ENCODE assay signal across 9 mouse cellular contexts in the genomic region with DNA sequence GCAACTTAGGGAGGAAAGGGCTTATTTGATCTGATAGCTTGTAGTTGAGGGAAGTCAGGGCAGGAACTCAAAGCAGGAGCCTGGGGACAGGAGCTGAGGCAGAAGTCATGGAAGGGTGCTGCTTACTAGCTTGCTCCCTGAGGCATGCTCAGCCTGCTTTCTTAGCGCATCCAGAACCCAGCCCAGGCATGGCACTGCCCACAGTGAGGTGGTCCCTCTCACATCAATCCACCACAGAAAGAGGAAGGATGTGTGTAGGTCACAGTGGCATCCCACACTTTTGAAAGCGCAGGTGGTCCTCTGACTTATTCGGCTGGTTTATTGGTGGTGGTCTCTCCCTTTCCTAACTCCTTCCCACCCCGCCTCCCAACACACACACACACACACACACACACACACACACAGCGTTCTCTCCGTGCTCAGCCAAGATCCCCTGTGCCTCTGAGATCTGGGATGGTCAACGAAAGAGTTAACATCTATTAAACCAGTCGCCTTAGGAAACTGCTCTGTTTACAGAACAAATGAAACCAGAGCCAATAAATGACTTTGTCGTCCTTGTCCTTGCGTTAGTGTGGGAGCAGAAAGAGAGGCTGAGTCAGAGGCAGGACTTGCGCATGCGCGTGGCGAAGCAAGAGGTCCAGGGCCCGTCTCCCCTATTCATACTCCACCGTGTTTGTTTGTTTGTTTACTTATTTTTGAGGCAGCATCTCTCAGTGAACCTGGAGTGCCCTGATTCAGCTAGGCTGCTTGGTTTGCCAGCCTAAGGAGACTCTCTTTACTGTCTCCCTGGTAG. TPM values are rescaled to one million over a fixed set of nuclear protein-coding genes. Genes with fewer than 3 reads are reported as not detected.
A peak's percentile ranks its signal among the peaks of the same experiment; 100 is the strongest.
DNase-seq lines count a peak whose midpoint lies in the region; ATAC-seq and TF ChIP-seq lines count a peak whose summit lies in the region.
"Had no signal": no experiment of that assay in that cellular context is flagged by ENCODE, and none has a peak within 500 bp of the region (broad histone marks: within the 10 kb centered on the region; RNA-seq: fewer than 3 reads in every experiment).

No protein-coding gene starts in this region.

- H3K4me2 ChIP-seq in liver, postnatal 0 days (ENCODE audit: low read depth, low read length): peak overlapping the region; percentile 38
- H3K4me2 ChIP-seq in embryonic facial prominence, embryonic 14.5 days (ENCODE audit: low read depth, low read length): peak overlapping the region; percentile 4; the same call in 1 of the 2 replicates

- 0 out of 2 replicates have a peak overlapping the region, but pooled peaks have one; percentile 39 for H3K27ac ChIP-seq in liver, postnatal 0 days (ENCODE audit: low read depth)
- H3K27ac ChIP-seq in embryonic facial prominence, embryonic 14.5 days (replicated peaks; ENCODE audit: low read depth, low read length): no peak overlapping the region
- no peak overlapping the region for H3K27ac ChIP-seq in left cerebral cortex, adult 2 months
- H3K27ac ChIP-seq: neural tube, embryonic 12.5 days had no signal

- H3K4me1 ChIP-seq in liver, postnatal 0 days (ENCODE audit: insufficient read depth): peaks cover 12% of the 10 kb centered on the region
- peaks cover 10% of the 10 kb centered on the region for H3K4me1 ChIP-seq in embryonic facial prominence, embryonic 14.5 days (ENCODE audit: control insufficient read depth, insufficient read depth, low read length)

- ATAC-seq in liver, postnatal 0 days: peak; percentile 54; the same call in 1 of the 2 replicates
- ATAC-seq in embryonic facial prominence, embryonic 14.5 days (ENCODE audit: low read depth): no peak
- ATAC-seq in activated CD4-positive, CD25-positive, alpha-beta regulatory T cell, adult 4 months: no peak

- H3K4me3 ChIP-seq in liver, postnatal 0 days (ENCODE audit: low read depth, low read length): 0 out of 2 replicates have a peak overlapping the region, but pooled peaks have one; percentile 2
- H3K4me3 ChIP-seq in embryonic facial prominence, embryonic 14.5 days (ENCODE audit: low read depth, low read length): no peak overlapping the region
- no peak overlapping the region for H3K4me3 ChIP-seq in left cerebral cortex, adult 2 months
- H3K4me3 ChIP-seq: neural tube, embryonic 12.5 days had no signal

- 0 out of 2 replicates have a peak overlapping the region, but pooled peaks have one; percentile 21 for H3K9ac ChIP-seq in liver, postnatal 0 days (replicated peaks)
- no peak overlapping the region for H3K9ac ChIP-seq in embryonic facial prominence, embryonic 14.5 days (ENCODE audit: low read depth, low read length)
- H3K9ac ChIP-seq: neural tube, embryonic 12.5 days had no signal

- DNase-seq in liver, postnatal 0 days: no peak
- DNase-seq in liver: no peak
- peak; percentile 75 for DNase-seq in ZHBTc4 (ENCODE audit: low read depth, low spot score)
- no peak for DNase-seq in embryonic facial prominence, embryonic 14.5 days (ENCODE audit: low spot score)
- peak; percentile 69 to 78 for DNase-seq in lung, postnatal 4 days
- DNase-seq in left cerebral cortex, adult 18-20 months (ENCODE audit: low spot score in 2 of 2): no peak
- DNase-seq in left cerebral cortex, adult 2 months (ENCODE audit: extremely low spot score in 1 of 2, low spot score in 2 of 2): no peak

- 66% methylated on average over 16 of the region's 16 CpGs for WGBS in liver, postnatal 0 days (ENCODE audit: insufficient replicate concordance)
- WGBS in embryonic facial prominence, embryonic 14.5 days: 70% methylated on average over 16 of the region's 16 CpGs

- H3K27me3 ChIP-seq in liver, postnatal 0 days (ENCODE audit: insufficient read depth, low read length): no peaks in the 10 kb centered on the region
- no peaks in the 10 kb centered on the region for H3K27me3 ChIP-seq in embryonic facial prominence, embryonic 14.5 days (replicated peaks; ENCODE audit: control insufficient read depth, insufficient read depth, low read length)
- H3K27me3 ChIP-seq: neural tube, embryonic 12.5 days had no signal

- no peak for TF ChIP-seq CTCF in liver, postnatal 0 days (IDR thresholded peaks at IDR 0.05; ENCODE audit: low read depth)
- TF ChIP-seq CTCF in left cerebral cortex, adult 2 months (IDR thresholded peaks at IDR 0.05): no peak

- no peak for TF ChIP-seq EP300 in liver, postnatal 0 days (IDR thresholded peaks at IDR 0.05; ENCODE audit: low read depth)

- no peaks in the 10 kb centered on the region for H3K9me3 ChIP-seq in liver, postnatal 0 days (ENCODE audit: low read length)
- H3K9me3 ChIP-seq in embryonic facial prominence, embryonic 14.5 days (ENCODE audit: control insufficient read depth, low read length): no peaks in the 10 kb centered on the region
- H3K9me3 ChIP-seq: neural tube, embryonic 12.5 days had no signal

- intact Hi-C loops in left cerebral cortex, adult 2 months (cut with DNase I): no loop called here

- no peaks in the 10 kb centered on the region for H3K36me3 ChIP-seq in liver, postnatal 0 days (replicated peaks; ENCODE audit: insufficient read depth, low read length)
- no peaks in the 10 kb centered on the region for H3K36me3 ChIP-seq in embryonic facial prominence, embryonic 14.5 days (ENCODE audit: control insufficient read depth, insufficient read depth, low read length)
- H3K36me3 ChIP-seq: neural tube, embryonic 12.5 days had no signal

RNA-seq across cellular contexts. Expression of gene Sipa1l2, which starts 49.1 kb away (rescaled TPM):
- polyA plus RNA-seq in liver, postnatal 0 days (2015; fragmentation: Nextera tagmentation; extraction: Ambion mirVana): 0.44 and 0.47 TPM in 2 replicates
- polyA plus RNA-seq in embryonic facial prominence, embryonic 14.5 days (2014; fragmentation: Nextera tagmentation; extraction: Ambion mirVana): 10.0 and 11.0 TPM in 2 replicates
- 10 to 100 TPM; 42.4 to 43.1 TPM for total RNA-seq in left cerebral cortex, adult 18-20 months (2021)
- polyA plus RNA-seq in activated CD4-positive, CD25-positive, alpha-beta regulatory T cell, adult 4 months (2017; shearing (Covaris generic)): 1 to 10 TPM; 1.3 to 2.2 TPM
- total RNA-seq in left cerebral cortex, adult 2 months (2021): 10 to 100 TPM; 44.1 to 47.9 TPM

RNA-seq across cellular contexts. Expression of gene Map10, which starts 50.9 kb away (rescaled TPM):
- 0.67 and 0.78 TPM in 2 replicates for polyA plus RNA-seq in liver, postnatal 0 days (2015; fragmentation: Nextera tagmentation; extraction: Ambion mirVana)
- 6.7 and 7.8 TPM in 2 replicates for polyA plus RNA-seq in embryonic facial prominence, embryonic 14.5 days (2014; fragmentation: Nextera tagmentation; extraction: Ambion mirVana)
- 1 to 10 TPM; 4.5 to 4.8 TPM for total RNA-seq in left cerebral cortex, adult 18-20 months (2021)
- polyA plus RNA-seq in activated CD4-positive, CD25-positive, alpha-beta regulatory T cell, adult 4 months (2017; shearing (Covaris generic)): under 1 TPM; 0.17 to 0.46 TPM
- total RNA-seq in left cerebral cortex, adult 2 months (2021): 1 to 10 TPM; 4.3 to 4.5 TPM

Comparison
In these comparisons a context has a peak if more than half of its experiments do, and no peak if none do; other contexts are left out.
1. DNase-seq: peak in ZHBTc4 (single experiment) and lung, postnatal 4 days (2 of 2); none in liver, postnatal 0 days (single experiment), liver (single experiment), embryonic facial prominence, embryonic 14.5 days (single experiment), left cerebral cortex, adult 18-20 months (0 of 2) and left cerebral cortex, adult 2 months (0 of 2).